Mouse (Mus musculus) kidney, postnatal 36 days (tissue): Measurements from ENCODE around the gene Bnc2.

Source experiments
- DNase-seq, 2 experiments: peaks; one replicate each; pipeline ENCODE4 v3.0.0; 2021 to 2022; ENCODE audit warnings: mixed read lengths in 2 of 2

Bnc2 gene

DNA sequence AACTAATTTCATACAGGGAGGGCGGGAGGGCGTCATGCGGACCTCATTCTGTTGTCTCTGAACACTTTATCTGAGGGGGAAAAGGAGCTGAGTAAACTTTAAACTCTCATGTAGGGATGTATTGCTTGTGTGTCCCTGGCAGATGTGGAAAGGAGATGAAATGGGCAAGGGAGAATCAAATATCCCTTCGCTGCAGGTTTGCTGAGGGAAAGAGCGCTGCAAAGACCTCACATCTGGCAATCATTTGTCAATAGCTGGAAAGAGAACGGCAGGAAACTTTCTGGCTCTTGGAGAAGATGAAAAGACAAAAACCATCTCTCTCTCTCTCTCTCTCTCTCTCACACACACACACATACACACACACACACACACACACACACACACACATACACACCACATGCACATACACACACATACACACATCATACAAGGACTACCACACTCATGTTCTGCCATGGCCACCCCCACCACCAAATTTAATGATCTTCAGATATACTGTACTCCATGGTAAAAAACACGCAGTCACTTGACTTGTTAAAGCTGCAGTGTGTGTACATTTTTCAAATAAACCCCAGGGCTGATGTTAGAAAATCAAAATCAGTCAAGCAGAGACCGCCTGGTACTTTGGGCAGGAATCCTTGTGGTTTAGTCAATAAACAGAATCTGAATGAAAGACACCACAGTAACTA lies 172.3 kb downstream of the Bnc2 start:
- DNase-seq, result no peak

DNA sequence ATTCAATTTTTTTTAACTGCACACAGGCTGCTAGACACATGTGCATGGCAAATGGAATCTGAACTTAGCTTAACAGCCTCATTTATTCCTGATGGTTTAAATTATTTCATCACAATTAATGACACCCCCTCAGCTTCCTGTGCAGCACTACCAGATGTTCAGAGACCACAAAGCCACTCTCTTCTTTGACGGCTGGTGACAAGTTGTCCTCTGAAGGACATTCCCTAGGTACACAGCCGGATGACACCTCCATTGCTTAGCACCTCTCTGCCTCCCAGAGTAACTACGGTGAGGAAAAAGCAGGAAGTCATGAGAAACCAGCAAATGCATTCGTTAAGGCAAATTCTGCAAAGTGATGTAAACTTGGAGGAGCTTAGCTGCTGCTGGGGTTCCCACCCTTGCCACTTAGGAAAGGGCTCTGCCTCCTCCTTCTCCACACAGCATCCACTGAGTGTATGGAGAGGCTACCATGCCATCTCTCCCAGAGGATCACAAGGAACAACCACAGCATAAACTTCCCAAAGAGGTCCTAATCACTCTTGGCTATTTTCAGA lies 174.2 kb downstream of the Bnc2 start:
- DNase-seq, result no peak

GRCm38 (mm10) chr4:84500259-84500658 lies 174.8 kb downstream of the Bnc2 start:
- DNase-seq, result peak; percentile 12 to 31

DNA sequence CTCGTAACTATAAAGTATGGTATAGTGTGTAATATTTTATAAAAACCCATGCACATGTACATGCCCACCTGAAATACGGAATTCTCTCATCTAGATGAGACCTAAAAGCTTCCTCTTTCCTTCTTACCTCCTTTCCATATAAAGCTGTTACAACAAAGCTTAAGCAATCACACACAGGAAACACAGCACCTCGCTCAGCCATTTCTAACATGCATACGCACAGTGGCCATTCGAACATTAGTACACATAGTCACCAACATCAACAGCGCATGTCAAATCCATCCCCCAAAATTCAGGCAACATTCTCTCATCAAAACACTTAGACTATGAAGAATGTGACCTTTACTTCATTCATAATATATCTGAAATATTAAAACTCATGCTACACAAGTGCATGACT lies 176.6 kb downstream of the Bnc2 start:
- DNase-seq, result no peak

GRCm38 (mm10) chr4:84488323-84488722 lies 186.8 kb downstream of the Bnc2 start:
- DNase-seq, result no peak

DNA sequence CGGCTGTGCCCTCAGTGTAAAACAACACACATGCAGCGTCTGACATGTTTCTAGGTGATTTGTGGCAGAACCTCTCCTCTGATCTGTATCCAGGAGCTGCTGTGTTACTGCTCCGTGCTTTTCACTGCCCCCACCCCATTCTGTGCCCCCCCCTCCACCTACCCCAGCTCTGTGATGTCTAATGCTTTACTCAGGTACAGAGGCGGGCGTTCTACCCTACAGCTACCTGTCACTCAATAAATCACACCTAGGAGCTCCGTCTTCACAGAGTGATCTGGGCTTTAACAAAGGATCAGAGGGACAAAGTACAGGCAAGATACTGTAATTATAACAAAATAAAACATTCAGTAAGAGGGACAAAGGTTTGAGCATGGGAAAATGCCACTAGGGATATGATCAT lies 192.4 kb downstream of the Bnc2 start:
- DNase-seq, result no peak

DNA sequence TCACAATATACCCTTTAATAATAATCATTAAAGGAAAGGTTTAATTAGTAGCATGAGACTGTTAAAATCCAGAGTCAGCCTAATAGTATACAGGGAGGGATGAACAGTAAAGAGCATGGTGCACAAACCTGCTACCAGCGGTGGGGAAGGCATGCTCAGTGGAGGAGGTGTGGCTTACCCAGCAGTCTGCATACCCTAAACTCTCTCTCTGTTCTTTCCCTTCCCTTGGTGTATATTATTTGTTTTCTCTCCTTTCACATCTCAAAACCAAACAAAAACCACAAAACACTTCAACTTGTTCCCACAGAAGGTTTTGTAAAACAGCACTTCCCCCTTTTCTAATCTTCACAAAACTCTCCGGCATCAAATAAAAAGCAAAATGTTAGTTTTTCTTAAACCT lies 202.4 kb downstream of the Bnc2 start:
- DNase-seq, result no peak

DNA sequence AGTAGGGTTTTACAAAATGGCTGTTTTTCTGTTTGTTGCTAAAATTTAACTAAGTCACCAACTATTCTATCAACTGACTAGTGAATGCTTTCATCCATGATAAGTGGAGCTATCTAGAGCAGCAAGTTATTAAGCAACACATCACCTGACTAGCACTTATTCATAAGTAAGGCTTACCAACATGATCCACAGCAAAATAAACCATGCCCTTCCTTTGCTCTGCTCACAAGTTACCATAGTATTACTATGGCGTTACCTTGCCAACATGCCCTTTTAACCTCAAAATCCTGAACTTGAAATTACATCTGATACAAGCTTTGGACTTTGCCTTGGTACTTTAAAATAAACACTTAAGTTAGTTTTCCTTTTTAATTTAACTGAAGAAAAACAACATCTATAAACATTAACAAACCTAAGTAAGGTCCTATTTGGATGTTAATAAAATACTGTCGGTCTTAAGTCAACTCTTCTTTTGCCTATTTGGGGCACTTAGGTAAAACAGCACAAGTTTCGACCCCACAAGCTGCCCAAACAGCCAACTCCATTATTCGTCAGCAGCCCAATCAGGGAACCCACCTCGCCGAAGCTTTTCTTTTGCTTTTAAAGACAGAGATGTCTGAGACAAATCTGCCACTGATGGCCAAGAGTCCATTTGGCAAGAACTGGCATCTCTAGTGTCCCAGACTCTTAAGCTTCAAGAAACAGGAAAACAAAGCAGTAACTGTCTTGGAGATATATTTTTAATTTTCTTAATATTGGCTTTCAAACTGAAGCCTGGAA lies 204.8 kb downstream of the Bnc2 start:
- DNase-seq, result peak; percentile 42 to 69

- no peak for DNase-seq
These were observed 205.7 kb downstream of the Bnc2 start for GRCm38 (mm10) chr4:84469400-84469799.

- peak in 1 of 2 experiments; percentile 29 for DNase-seq
These were observed 207.4 kb downstream of the Bnc2 start for GRCm38 (mm10) chr4:84467722-84468121.

DNA sequence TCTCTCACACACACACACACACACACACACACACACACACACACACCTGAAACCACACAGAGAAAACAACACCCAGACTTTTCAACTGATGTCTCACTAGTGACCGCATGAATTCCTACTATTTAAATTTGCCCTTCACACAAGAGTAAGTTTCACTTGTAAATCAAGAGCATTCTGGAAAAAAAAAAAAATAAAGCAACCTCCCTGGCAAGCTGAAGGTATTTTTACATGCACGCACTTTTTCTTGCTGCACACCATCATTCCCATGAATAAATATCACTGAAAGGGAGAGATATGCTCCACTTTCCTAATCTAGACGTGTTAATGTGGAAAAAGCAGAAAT lies 216.9 kb downstream of the Bnc2 start:
- DNase-seq, result no peak

- no peak for DNase-seq
These were observed 217.4 kb downstream of the Bnc2 start for GRCm38 (mm10) chr4:84457512-84458217.

DNA sequence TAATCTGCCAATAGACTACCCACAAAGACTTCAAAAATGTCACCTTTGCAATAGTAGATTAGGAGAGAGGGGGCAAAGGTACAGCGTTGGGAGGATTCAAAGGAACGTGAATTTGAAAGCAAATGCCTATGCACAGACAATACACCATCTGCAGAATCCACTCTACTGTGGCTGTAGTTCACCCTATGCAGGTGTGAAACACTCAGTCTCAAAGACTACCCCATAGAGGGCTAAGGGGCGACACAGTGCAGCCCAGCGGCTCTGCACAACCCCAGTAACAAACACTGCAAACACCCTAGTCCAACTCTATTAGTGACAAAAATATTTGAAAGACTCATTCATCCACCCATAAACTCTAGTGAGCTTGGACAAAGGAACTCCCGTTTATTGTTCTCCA lies 218.2 kb downstream of the Bnc2 start:
- DNase-seq, result no peak

- peak; percentile 45 to 71 for DNase-seq
These were observed 218.8 kb downstream of the Bnc2 start for GRCm38 (mm10) chr4:84456198-84456852.

DNA sequence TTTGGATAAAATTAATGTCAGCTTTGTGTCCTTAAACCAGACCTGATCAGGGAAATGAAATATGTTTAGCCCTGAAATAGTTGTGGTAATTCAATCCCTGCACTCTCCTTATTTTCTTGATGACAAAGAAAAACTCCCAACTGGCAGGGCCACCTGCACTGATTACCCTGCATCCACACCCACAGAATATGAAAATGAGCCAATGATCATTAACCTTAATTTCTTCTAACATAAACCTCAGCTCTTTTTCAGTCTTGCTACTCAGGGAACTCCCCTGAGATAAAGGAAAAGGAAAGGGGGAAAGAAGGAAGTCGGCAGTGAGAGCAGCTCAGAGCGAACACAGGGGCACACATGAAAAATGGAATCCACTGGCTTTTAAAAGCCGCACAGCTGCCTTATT lies 220.6 kb downstream of the Bnc2 start:
- no peak for DNase-seq

GRCm38 (mm10) chr4:84453586-84453985 lies 221.5 kb downstream of the Bnc2 start:
- DNase-seq, result peak; percentile 45 to 74

DNA sequence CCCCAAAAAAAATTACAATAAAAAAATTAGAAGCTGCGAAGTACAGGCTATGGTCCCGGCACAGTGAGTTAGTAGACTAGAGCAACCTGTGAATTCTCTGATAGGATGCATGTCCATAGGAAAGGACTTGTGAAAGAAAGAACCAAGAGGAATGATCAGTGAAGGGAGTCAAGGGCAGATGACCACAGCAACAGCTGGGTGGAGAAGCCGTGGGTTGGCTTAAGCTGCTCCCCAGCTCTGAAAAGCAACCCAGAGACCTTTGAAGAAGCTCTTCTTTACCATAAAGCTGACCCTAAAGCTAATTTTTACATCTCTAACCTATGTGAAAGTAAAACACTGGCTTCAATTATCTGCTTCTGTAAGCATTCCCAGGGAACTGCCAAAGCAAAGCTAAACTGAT lies 222.4 kb downstream of the Bnc2 start:
- DNase-seq, result no peak

- DNase-seq, result peak; percentile 32 to 62
These were observed 225.6 kb downstream of the Bnc2 start for GRCm38 (mm10) chr4:84449246-84450005.

GRCm38 (mm10) chr4:84433324-84433723 lies 241.8 kb downstream of the Bnc2 start:
- DNase-seq, result no peak

DNA sequence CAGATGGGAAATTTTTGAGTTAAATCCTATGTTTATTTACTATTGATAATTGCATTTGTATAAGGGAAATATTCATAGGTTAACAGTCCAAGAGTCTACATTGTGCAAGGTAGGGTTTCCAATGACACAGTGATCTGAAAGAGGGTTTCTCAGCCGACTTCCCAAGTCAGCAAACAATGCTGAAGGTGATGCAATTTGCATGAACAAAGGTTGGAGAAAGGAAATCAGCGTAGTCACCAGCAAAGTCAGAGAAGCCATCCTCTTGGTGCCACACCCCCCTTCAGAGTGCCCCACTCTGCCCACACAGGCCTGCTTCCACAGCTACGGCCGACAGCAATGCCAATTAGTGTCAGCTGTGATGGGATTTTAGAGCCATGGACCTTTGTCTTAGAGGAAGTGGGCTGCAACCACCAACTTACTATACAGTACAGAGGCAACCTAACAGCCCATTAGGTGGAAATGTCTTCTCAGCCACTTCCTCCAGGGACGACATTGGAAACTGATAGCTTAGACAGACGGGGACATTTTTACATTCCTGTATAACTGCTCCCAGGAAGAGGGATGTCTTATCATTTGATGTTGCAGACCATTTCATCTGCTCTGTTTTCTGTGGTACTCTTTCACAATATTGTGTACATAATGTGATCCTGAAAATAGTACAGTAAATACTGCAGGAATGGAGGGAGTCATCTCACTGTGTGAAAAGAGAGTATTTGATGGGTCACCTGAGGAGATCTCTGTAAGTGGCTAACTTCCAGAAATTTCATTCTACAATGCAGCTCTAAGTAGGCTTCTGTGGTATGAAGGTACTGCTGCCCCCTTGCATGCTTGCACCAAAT lies 243.2 kb downstream of the Bnc2 start:
- peak in 1 of 2 experiments; percentile 35 for DNase-seq

DNA sequence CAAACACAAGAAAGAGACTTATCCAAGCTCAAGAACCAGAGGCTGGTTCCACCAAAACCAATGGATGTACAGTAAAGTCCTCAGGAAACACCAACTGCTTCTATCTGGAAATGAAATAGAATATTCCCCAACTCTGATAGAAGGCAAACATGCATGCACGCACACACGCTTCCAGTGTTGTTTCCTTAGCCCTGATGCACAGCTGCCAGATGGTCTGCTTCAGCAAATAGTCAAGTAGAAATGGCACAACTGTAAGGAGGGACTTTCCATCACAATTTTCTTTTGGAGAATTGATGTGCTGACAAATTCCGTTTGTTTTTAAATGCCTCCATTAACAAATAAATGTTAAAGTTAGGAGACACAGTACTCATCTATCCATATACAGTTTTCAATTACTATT lies 247.1 kb downstream of the Bnc2 start:
- no peak for DNase-seq
